7 mouse cellular contexts compared by ENCODE assay signal in the genomic region with DNA sequence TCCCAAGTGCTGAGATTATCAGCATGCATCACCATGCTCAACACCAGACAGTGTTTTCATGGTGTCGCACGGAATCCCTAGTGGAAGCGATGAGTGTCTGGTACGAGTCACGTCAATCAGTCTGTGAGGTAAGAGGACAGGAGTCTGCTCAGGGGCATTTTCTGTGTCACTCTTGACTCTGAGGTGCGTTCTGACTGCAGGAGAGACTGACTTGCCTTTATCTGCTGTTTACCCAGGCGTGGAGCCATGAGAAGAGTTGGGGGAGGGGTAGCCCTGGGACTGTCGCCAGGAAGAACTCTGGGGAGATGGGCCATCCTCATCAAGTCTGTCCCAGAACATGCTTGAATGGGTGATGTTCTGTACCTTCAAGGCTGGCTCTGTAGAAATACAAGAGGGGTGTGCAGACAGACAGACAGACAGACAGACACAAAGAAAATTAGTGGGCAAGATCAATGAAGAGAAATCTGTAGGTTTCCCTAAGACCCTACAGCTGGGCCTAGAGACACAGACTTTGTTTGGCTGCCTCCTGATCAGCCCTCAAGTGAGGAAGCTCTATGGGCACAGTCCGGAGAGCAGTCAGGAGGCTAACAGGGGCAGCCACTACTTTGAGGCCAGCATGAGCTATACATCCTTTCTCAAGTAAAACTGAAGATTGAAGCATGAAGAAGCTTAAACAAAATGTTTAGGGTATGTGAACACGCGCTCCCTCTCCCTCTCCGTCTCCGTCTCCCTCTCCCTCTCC.
DNase-seq lines count a peak whose midpoint lies in the region; ATAC-seq lines count a peak whose summit lies in the region.

No protein-coding gene starts in this region.

- H3K4me3 ChIP-seq in erythroblast, embryonic 14.5 days (replicated peaks), result peak overlapping the region; percentile 13
- H3K4me3 ChIP-seq in hindbrain, embryonic 13.5 days, result no peak overlapping the region
- no peak overlapping the region for H3K4me3 ChIP-seq in midbrain, embryonic 14.5 days (replicated peaks; ENCODE audit: low read depth, low read length)

- H3K4me1 ChIP-seq in erythroblast, embryonic 14.5 days (ENCODE audit: control insufficient read depth), result peaks cover 64% of the 10 kb centered on the region
- peaks cover 23% of the 10 kb centered on the region for H3K4me1 ChIP-seq in hindbrain, embryonic 13.5 days (replicated peaks)
- H3K4me1 ChIP-seq in midbrain, embryonic 14.5 days (ENCODE audit: control insufficient read depth, insufficient read depth, low read length), result peaks cover 12% of the 10 kb centered on the region

- no peak overlapping the region for H3K9ac ChIP-seq in hindbrain, embryonic 13.5 days
- H3K9ac ChIP-seq in midbrain, embryonic 14.5 days (replicated peaks; ENCODE audit: low read length), result no peak overlapping the region

- no peaks in the 10 kb centered on the region for H3K9me3 ChIP-seq in erythroblast, embryonic 14.5 days (ENCODE audit: control insufficient read depth, low read length)
- H3K9me3 ChIP-seq in hindbrain, embryonic 13.5 days, result no peaks in the 10 kb centered on the region
- no peaks in the 10 kb centered on the region for H3K9me3 ChIP-seq in midbrain, embryonic 14.5 days (ENCODE audit: control insufficient read depth, low read length)

- ATAC-seq in hindbrain, embryonic 13.5 days (ENCODE audit: low FRiP score), result no peak
- no peak for ATAC-seq in midbrain, embryonic 14.5 days (ENCODE audit: low FRiP score, low TSS enrichment)

- intact Hi-C loops in left cerebral cortex, postnatal 4 days (cut with DNase I), result no loop called here

- peak; percentile 60 for DNase-seq in left cerebral cortex, postnatal 4 days
- DNase-seq in left cerebral cortex, adult 18-20 months (ENCODE audit: low spot score in 2 of 2), result no peak
- DNase-seq in midbrain, embryonic 14.5 days, result peak; percentile 37
- no peak for DNase-seq in gastrocnemius, adult 18-20 months (ENCODE audit: low spot score)
- DNase-seq in spleen, adult 18-20 months, result no peak

- H3K27me3 ChIP-seq in erythroblast, embryonic 14.5 days (ENCODE audit: control insufficient read depth), result no peaks in the 10 kb centered on the region
- H3K27me3 ChIP-seq in hindbrain, embryonic 13.5 days, result no peaks in the 10 kb centered on the region
- no peaks in the 10 kb centered on the region for H3K27me3 ChIP-seq in midbrain, embryonic 14.5 days (ENCODE audit: control insufficient read depth, insufficient read depth, low read length)

- H3K36me3 ChIP-seq in erythroblast, embryonic 14.5 days (ENCODE audit: control insufficient read depth), result peaks cover 85% of the 10 kb centered on the region
- H3K36me3 ChIP-seq in hindbrain, embryonic 13.5 days, result no peaks in the 10 kb centered on the region; the same call in 1 of the 2 replicates
- no peaks in the 10 kb centered on the region for H3K36me3 ChIP-seq in midbrain, embryonic 14.5 days (ENCODE audit: control insufficient read depth, insufficient read depth, low read length)

- H3K4me2 ChIP-seq in hindbrain, embryonic 13.5 days, result no peak overlapping the region
- H3K4me2 ChIP-seq in midbrain, embryonic 14.5 days (ENCODE audit: low read length), result no peak overlapping the region

- peak overlapping the region; percentile 62; the same call in 1 of the 2 replicates for H3K27ac ChIP-seq in hindbrain, embryonic 13.5 days
- no peak overlapping the region for H3K27ac ChIP-seq in midbrain, embryonic 14.5 days (replicated peaks; ENCODE audit: low read depth, low read length)

- 44% methylated on average over 13 of the region's 13 CpGs for WGBS in hindbrain, embryonic 13.5 days
- WGBS in midbrain, embryonic 14.5 days, result 48% methylated on average over 13 of the region's 13 CpGs

Comparison
In these comparisons a context has a peak if more than half of its experiments do, and no peak if none do; other contexts are left out.
1. DNase-seq: peak in left cerebral cortex, postnatal 4 days (single experiment) and midbrain, embryonic 14.5 days (single experiment); none in left cerebral cortex, adult 18-20 months (0 of 2), gastrocnemius, adult 18-20 months (single experiment) and spleen, adult 18-20 months (0 of 2).